Mouse (Mus musculus) kidney, postnatal 4 days (tissue): ENCODE measurements around the gene P2rx6.
"Not testable (repeated sequence)": the region's sequence is repeated elsewhere in the genome, so short reads cannot be mapped to it uniquely, and the experiment has no call there.

Source experiments
- DNase-seq, 2 experiments: peaks; one replicate each; pipeline ENCODE4 v3.0.0; 2021; ENCODE audit warnings: mixed read lengths in 2 of 2

P2rx6 gene

DNA sequence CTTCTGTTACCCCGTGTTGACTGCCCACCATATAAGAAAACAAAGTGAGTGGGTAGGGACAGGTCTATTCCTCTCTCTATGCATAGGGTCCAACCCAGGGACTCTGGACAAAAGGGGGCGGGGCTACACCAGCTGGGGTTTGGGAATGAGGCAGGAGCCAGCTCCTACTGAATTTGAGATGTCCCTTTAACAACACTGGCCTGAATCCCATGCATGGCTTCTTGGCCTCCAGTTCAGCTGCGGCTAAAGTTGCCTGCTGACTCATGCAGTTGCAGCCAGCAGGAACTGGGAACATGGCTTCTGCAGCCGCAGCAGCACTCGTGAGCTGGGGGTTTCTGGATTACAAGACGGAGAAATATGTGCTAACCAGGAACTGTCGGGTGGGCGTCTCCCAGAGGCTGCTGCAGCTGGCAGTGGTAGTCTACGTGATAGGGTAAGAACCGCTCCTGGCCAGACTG lies at the start of gene P2rx6:
P2rx6 (plus strand) TSS at position 135 of the 458 bp plus-strand sequence.
- peak; percentile 76 to 82 for DNase-seq

DNA sequence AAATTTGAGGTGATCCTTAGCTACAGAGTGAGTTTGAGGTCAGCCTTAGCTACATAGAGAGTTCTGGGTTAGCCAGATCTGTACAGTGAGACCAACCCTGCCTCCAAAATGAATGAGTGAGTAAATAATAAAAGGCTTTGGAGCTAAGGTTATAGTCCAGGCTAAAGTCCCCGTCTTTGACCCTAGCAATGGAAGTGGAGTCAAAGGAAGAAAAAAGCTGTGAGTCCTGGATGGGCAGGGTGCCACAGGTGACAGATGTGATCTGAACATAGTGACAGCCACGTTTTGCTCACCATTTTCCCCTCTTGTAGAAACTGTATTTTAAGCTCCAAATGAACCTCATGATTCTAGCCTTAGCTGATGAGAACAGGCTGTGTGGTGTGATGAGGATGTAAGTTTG lies 42.8 kb upstream of the P2rx6 start:
- no peak for DNase-seq

DNA sequence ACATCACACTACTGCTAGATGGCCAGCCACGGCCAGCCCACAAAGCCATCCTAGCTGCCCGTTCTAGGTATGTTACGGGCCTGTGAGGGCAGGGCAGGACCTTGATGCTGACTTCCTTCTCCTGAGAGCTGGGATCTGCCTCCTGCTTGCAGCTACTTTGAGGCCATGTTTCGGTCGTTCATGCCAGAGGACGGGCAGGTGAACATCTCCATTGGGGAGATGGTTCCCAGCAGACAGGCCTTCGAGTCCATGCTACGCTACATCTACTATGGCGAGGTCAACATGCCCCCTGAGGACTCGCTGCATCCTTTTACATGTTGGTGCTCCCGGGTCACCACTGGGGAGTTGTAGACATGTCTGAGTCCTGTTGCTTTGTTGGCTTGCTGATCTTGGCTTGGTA lies 37.5 kb upstream of the P2rx6 start:
- DNase-seq: no peak

DNA sequence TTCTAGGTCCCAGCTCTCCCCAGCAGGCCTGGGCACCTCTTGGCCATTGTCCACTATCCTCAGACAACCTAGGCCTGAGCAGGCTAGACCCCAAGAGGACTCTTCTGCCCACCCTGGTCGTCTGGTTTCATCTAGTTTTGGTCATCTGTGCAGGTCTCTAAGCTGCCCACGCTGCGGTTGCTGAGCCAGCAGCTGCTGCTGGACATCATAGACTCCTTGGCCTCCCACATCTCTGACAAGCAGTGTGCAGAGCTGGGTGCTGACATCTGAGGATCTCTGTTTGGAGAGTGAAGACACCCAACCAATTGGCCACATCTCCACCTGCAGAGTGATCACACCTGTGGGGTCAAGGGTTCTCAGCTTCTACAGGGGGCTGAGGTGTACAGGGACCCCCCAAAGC lies 36.2 kb upstream of the P2rx6 start:
- DNase-seq: no peak

DNA sequence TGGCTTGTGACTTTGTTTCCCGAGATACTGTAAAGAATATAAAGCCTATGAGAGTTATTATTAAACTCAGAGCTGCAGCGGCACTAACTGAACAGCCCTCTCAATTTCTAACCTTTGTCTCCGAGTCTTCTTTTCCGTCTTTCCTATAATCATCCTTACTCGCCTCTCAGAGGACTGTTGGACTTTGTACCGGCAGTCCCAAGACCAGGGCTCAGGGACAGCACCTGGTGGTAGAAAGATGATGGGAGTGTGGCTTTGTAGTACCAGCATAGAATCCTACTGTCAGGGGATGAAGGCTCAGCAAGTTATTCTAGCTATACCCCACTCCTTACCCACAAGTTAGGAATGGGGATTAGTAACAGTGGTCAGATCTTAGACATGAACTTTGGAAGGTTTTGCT lies 35.5 kb upstream of the P2rx6 start:
- peak in 1 of 2 experiments; percentile 47 for DNase-seq

DNA sequence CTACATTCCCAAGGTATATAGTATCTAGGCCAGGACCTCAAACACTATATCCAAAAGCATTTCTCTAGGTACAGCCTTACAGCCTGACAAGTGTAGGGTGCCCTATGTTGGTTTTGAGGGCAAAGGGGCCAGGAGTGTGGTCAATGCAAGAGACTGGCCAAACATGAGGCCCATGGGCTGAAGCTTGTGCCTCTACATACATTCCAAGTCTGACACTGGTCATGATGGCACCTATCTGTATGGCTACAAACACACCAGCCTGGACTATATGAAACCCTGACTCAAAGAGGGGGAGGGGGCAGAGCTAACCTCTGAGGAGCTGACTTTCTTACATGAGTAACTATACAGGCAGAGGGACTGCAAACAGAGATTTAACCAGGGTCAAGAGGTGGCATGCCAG lies 34.1 kb upstream of the P2rx6 start:
- DNase-seq: no peak

DNA sequence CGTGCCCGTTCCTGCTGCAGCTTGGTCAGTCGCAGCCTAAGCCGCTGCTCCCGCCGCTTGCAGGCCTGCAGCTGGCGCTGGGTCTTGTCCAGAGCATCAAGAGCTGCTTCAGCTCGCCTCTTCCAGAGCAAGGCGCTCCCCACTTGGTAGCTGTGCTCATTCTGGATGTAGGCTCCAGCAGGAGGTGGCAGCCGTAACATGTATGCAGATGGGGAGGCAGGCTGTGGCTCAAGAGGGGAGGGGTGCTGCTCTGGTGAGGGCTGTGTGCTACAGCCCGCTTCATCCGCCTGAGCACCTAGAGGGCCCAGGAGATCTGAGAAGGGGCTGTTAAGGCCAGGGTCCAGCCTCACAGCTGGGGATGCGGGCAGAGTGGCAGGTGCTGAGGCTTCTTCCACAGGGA lies 33.4 kb upstream of the P2rx6 start:
- no peak for DNase-seq

DNA sequence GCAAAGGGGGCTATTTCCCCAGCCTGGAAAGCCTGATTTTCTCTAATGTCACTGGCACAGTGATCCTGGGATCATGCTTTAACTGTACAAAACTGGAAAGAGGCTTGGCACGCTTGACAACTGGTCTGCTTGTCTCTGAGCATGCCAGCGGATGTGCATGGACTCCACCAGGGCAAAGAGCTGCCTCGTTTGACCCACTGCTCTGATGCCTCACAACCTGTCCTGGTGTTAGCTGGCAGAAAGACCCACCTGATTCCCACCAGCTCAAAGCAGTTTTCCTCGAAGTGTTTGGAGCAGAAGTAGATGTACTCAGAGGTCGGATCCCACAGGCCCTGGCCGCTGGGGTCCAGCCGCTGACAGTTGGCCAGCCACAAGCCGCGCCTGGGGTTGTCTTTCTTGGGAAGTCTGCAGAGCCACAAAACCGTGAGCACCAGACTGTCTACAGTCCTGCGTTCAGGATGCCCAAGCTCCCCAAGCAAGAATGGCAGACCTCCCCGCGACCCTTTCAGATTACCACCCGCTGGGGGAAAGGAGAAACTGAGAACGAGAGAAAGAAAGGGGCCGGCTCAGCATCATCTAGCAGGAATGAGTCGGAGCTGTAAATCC lies 31.6 kb upstream of the P2rx6 start:
- peak; percentile 37 to 55 for DNase-seq

DNA sequence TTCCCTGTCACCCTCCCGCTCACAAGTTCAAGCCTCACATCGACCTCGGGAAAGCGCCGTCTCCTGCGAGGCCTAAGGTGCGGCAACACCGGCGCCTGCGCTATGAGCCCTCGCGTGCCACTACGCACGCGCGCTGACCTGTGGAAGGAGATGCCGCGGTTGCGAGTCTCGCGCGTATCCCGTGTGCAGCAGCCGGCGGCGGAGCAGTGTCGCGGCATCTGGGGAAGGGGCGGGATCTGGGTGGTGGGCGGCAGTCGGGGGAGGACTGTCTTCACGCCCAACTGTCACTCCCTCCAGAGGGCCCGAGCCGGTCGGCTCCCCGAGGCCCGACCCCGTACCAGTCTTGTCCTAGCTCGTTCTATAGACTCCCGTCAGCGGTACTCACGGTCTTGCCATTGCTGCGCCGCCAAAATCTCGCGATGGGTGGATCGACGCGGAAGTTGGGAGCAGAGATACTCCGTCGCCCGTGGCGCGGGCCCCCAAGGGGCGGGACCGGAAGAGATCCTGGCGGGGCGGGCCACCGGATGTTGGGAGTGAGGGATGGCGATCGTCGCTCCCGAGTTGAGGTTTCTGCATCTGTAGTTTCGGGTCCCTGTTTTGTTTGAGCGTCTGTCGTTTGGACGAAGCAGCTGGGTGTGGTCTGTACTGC lies 30.9 kb upstream of the P2rx6 start, which contains the start of gene Thap7:
Thap7 (minus strand) TSS at position 497 of the 649 bp plus-strand sequence.
- peak; percentile 97 to 99 for DNase-seq

DNA sequence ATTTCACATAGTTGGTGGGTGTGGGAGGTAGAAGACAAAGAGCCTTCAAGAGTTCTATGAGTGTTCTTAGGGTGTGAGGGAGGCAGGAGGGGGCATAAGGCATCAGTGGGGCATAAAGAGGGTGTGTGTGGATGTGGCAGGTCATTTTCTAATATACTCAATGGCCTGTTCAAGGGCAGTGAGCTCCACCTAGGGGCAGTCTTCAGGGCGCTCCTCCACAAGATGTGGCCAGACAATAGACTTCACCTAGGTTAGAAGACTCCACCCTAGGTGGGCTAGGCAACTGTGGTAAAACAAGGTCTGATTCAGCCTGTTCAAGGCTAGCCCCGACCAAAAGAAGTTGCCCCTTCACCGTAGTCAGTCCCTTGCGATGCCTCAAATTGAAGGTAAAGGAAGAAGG lies 29.4 kb upstream of the P2rx6 start:
- peak; percentile 49 to 65 for DNase-seq

DNA sequence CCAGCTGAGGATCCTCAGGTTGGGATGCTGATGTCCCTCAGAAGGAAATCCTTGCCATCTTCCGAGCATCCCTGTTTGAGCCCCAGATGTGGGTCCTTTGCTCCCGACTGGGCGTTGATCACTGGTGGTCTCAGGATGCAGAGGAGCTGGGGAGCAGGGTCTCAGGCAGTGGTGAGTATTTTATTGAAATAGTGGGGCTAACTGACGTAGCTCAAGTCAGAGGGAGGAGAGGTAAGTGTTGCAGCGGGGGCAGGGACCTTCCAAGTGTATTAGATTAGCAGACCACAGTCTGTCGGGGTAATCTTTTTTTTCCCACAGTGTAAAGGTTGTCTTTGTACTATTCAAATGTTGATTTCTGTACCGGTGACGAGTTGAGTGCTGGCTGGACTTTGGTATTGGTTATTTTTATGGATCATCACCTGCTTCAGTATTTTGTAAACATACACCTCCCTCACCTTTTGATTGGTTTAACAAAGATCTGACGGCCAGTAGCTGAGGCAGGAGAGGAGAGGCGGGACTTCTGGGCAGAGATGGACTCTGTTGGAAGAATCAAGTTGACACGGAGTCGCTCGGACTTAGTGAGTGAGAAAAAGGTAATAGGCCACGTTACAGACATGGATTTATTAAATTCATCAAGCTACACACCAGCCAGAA lies 28.9 kb upstream of the P2rx6 start:
- no peak for DNase-seq

DNA sequence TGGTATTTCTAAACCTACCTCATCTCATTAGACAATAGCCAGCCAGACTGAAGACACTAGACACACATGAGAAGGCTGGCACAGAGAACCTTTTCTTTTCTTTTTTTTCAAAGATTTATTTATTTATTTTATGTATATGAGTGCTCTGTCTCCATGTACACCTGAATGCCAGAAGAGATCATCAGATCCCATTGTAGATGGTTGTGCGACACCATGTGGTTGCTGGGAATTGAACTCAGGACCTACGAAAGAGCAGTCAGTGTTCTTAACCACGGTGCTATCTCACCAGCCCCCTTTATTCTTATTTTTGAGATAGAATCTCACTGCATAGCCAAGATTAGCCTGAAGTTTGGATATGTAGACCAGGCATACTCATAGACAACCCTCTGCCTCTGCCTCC lies 25.1 kb upstream of the P2rx6 start:
- DNase-seq: no peak

DNA sequence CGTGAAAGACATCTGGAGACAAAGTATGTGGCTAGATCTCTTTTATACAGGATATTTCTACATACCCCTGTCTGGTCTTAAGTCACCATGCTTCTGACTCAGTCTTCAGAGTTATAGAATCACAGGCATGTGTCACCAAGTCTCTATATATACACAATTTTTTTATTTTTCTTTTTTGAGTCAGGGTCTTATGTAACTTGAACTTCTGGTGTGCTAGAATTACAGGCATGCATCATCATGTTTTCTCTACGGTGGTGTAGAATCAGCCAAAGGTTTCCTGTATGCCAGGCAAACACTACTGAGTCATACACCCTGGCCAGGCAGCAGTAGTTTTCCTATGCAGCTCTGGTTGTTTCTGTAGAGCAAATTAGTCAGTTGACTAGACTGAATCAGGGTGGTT lies 19.1 kb upstream of the P2rx6 start:
- no peak for DNase-seq

DNA sequence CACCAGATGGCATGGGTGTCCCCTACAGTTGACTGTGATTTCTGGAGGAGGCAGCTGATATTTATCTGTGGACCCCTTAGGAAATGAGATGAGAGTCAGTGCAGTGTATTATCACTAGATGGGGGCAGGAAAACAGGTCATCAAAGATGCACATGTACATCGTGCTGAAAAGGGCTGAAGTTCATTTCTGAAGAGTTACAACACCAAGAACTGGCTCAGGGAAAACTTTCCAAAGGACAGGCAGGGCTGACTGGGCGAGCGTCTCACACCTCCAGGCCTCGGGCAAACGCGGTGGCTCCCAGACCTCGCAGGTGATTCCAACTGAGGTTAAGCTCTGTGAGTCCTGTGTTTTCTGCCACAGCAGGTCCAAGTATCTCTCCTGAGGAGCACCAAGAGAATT lies 8.8 kb upstream of the P2rx6 start:
- no peak for DNase-seq

DNA sequence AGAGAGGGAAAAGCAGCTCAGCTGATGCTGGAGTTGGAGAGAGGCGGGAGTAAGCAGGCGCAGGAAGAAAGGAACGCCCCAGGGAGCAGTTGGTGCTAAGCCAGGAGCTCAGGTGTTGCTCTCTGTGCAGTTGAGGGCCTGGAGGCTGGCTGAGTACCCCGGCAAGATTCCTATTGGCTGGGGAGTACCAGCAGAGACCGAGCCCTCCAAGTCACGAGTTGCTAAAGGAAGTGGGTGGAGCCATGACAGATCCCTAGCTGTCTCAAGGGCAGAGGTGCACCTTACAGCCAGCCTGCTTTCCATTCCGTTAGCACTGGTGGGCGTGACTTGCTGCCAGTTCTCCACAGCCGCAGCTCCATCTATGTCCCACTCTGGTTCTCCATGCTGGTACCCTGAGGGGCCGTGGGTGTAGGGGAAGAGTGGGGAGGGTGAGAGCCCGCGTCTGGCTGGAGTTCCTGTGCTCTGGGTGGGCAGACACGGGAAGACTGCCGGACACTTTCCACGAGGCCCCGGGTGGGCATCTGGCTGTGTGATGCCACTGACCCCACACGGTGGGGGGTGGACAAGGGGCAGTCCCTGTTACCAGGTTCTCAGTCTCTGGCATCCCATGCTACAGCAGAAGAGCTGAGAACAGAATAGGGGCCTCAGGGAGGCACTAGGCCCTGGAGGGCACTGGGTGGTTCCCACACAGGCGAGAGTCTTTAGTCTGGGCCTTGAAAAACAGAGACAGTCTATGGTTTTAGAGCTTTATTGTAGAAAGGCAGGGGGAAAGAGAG lies 7.6 kb upstream of the P2rx6 start:
- peak; percentile 57 to 75 for DNase-seq

DNA sequence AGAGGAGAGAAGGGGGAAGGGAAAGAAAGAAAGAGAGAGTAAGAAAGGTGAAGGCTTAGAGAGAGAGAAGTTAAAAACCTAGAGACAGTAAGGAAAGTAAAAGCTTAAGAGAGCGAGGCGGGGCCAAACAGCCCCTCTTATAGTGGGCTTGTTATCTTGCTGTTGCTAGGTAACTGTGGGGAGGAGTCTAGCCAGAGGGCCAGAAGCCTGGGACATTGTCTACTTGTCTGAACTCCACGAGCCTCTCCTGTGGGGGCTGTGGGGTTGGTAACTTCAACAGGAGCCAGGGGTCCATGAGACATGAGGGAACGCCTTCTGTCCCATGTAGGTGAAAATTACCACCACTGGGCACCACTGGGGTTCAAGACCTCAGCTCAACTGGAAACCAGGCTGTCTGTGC lies 7.0 kb upstream of the P2rx6 start:
- DNase-seq: not testable (repeated sequence)

DNA sequence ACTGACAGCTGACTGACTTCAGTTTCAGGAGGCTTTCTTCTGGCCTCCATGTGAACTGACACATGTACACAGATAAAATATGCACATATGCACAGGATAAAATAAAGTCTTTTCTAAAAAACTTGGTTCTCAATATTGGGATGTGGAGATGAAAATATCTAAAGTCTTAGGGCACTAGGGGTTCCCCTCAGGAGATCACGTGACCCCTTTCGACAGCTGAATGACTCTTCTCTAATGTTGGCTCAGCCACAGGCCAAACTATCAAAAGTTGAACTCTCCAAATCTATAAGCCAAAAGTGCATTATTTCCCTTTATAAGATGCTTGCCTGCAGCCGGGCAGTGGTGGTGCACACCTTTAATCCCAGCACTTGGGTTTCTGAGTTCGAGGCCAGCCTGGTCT lies 5.5 kb upstream of the P2rx6 start:
- DNase-seq: no peak

DNA sequence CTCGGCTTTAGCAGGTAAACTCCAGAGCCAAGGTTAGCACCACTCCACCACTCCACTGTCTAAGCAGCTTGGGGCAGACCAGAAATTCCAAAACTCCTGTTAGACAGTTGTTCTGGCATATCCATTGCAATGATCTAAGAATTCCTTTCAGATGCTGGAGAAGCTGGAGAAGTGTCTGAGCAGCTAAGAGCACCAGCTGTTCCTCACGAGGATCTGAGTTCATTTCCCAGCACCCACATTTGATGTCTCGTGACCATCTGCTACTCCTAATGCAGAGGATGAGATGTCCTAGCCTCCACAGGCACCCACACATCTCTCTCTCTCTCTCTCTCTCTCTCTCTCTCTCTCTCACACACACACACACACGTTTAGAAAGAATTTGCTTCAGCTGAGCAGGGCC lies 4.8 kb upstream of the P2rx6 start:
- no peak for DNase-seq

DNA sequence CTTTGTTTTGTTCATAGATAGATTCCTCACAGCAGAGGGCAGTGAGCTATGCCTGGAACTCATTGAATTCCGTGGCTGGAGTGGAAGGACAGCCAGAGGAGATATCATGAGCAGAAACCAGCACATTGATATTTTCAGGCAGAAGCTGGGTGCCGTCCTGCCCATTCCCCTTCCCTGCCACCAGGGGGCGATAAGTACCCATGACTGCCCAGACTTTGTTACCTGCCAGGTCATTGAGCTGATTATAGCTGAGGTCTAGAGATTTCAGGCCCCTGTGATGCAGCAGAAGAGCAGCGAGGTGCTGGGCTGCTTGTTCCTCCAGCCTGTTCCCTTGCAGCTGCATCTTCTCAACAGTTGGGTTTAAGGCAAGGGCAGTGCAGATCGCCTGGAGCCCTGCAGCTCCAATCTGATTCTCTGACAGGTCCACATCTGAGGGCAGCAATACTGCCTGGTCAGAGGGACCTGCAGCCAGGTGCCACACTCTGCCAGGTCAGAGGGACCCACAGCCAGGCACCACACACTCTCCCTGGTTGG lies 3.7 kb upstream of the P2rx6 start:
- DNase-seq: peak; percentile 73 to 78

DNA sequence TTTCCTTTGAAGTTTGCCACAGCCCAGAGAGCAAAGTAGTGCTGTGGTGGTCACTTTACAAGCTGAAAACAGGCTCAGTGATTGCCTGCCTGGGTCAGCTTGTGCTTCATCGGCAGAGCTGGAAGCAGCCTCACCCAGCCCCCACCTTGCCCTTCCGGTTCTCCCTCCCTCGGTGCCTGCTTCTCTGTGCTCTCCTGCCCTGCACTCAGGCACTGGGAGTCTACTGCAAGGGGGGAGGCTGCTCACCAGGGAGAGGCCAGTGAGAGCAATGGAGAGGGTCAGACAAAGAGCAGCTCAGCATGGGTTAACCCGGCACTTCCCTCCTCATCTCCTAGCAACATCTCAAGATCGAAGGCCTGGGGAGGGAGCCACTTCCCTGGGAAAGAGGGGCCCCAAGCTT lies 2.9 kb upstream of the P2rx6 start:
- DNase-seq: peak; percentile 12 to 37

DNA sequence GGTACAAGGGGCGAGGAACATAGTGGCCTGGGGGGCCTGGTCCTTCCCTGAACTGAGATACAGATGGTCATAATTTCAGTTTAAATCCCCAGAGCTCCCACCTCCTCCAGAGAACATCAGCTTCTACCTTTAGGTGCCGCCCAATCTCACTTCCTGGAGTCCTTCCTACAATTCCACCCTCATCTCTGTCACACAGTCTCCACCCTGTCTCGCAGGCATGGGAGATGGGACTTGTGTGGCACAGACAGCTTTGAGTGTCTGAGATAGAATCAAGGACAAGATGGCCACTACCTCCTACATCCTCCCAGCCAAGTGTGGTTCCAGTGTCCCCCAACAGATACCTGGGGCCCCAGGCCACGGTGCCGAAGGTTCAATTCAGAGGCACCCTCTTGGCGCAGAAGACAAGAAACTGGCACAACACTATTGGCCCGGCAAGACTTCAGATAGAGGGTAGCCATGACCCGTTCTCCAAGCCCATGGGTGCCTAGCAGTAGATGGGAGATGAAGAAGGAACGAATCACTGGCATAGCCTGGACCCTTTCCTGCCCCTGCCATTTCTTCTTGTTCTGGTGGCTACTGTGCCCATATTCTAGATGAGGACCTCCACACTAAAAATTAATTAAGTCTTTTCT lies 2.2 kb upstream of the P2rx6 start:
- DNase-seq: no peak

DNA sequence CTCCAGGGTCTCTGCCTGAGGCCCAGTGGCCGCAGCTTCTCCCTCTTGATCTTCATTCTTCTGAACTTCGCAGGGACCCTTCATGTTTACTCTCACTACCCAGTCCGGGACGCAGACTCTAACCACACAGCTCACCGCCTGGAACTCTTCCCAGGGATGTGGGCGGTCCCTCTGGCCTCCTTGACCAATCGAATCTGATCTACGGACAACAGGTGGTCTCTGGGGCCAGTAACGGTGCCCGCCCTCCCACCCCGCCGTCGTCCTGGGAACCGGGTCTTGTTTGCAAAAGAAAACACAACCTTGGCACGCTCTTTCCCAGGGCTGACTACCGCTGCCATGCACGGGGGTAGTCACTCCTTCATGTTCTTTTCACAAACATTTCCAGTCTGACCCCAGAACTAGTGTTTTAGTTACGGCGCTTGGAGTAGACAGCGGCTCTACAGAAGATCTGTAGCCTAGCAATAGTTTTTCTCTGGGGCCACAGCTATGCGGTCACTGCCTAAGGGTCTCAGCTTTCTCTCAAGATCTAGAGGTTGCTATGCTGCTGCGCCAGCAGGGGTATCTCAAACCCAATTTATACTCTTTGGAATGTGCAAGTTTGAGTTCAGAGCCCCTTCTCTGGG lies 446 bp upstream of the P2rx6 start, which contains the start of gene Lrrc74b:
Lrrc74b (minus strand) TSS at position 120 of the 623 bp plus-strand sequence.
- DNase-seq: peak; percentile 76 to 87
